Mouse (Mus musculus): ENCODE results near the gene Xylt1. TPM values are rescaled to one million over a fixed set of nuclear protein-coding genes. Genes with fewer than 3 reads are reported as not detected.

Gene Xylt1
- polyA plus RNA-seq, 1 experiment from 2014 or later: 0.52 TPM

GRCm38 (mm10) chr7:117436892-117437291, 56.1 kb downstream of the Xylt1 start:
- Histone ChIP-seq H3K4me3 (ENCODE audit: low read depth, low read length) (no peak overlapping the region), H3K9me3 (ENCODE audit: control insufficient read depth) (no peaks in the 10 kb centered on the region), H3K27ac (ENCODE audit: low read depth, low read length) (no peak overlapping the region), H3K27me3 (replicated peaks; ENCODE audit: control insufficient read depth, insufficient read depth, low read length) (no peaks in the 10 kb centered on the region), H3K4me1 (replicated peaks; ENCODE audit: control insufficient read depth, insufficient read depth, low read length) (no peaks in the 10 kb centered on the region), H3K36me3 (ENCODE audit: control insufficient read depth, insufficient read depth) (no peaks in the 10 kb centered on the region), H3K4me2 (replicated peaks; ENCODE audit: low read depth) (no peak overlapping the region), H3K9ac (ENCODE audit: low read depth, low read length) (no peak overlapping the region)
- no peak for ATAC-seq
- whole genome bisulfite sequencing: 86% methylated on average over 11 of the region's 11 CpGs
- TF ChIP-seq CTCF (IDR thresholded peaks at IDR 0.05; ENCODE audit: low read depth): no peak

DNA sequence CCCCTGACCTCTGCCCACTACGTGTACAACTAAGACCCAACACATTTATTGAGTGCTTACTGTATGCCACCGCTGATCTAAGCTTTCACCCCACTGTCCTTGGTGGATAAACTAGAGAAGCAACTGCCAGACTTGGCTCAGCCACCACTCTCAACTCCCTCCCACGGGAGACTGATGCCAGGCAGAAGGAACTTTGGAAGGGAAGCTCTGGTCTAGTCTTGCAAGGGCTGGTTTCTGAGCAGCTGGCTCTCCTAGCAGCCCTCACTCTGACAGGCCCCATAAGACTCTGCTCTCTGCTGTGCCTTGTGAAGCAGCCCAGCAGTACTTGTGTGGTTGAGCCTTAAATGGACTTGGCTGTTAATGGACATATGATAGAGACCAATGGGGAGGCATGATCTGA, 60.2 kb downstream of the Xylt1 start:
- H3K9me3 ChIP-seq (ENCODE audit: control insufficient read depth): no peaks in the 10 kb centered on the region
- H3K4me3 ChIP-seq (ENCODE audit: low read depth, low read length): no peak overlapping the region
- no peaks in the 10 kb centered on the region for H3K36me3 ChIP-seq (ENCODE audit: control insufficient read depth, insufficient read depth)
- H3K27ac ChIP-seq (ENCODE audit: low read depth, low read length): no peak overlapping the region
- TF ChIP-seq CTCF (IDR thresholded peaks at IDR 0.05; ENCODE audit: low read depth): no peak
- no peaks in the 10 kb centered on the region for H3K4me1 ChIP-seq (replicated peaks; ENCODE audit: control insufficient read depth, insufficient read depth, low read length)
- no peak for ATAC-seq
- H3K27me3 ChIP-seq (replicated peaks; ENCODE audit: control insufficient read depth, insufficient read depth, low read length): no peaks in the 10 kb centered on the region
- WGBS: 77% methylated on average over 3 of the region's 3 CpGs
- H3K9ac ChIP-seq (ENCODE audit: low read depth, low read length): no peak overlapping the region
- no peak overlapping the region for H3K4me2 ChIP-seq (replicated peaks; ENCODE audit: low read depth)

DNA sequence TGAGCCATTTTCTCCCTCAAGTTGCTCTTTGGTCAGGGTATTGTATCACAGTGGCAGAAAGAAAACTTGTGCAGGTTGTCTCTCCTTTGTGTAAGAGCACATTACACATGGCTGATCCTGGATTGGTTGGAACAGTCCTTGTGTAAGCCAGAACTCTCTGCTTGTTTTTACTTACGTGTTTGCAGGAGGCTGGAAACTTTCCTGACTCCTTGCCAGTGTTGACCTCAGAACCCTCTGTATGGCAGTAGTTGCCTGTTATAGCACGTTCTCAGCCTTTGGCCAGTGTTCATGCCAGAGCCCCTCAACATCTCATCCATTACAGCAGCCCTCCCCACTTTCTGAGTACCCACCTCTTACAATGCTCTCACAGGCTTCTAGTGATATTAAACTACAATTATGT, 61.9 kb downstream of the Xylt1 start:
- no peak overlapping the region for H3K9ac ChIP-seq (ENCODE audit: low read depth, low read length)
- H3K9me3 ChIP-seq (ENCODE audit: control insufficient read depth): no peaks in the 10 kb centered on the region
- no peak overlapping the region for H3K4me2 ChIP-seq (replicated peaks; ENCODE audit: low read depth)
- H3K4me3 ChIP-seq (ENCODE audit: low read depth, low read length): no peak overlapping the region
- WGBS: 70% methylated on average over 2 of the region's 2 CpGs
- H3K27ac ChIP-seq (ENCODE audit: low read depth, low read length): no peak overlapping the region
- no peak for TF ChIP-seq CTCF (IDR thresholded peaks at IDR 0.05; ENCODE audit: low read depth)
- H3K36me3 ChIP-seq (ENCODE audit: control insufficient read depth, insufficient read depth): no peaks in the 10 kb centered on the region
- no peaks in the 10 kb centered on the region for H3K27me3 ChIP-seq (replicated peaks; ENCODE audit: control insufficient read depth, insufficient read depth, low read length)
- ATAC-seq: no peak
- no peaks in the 10 kb centered on the region for H3K4me1 ChIP-seq (replicated peaks; ENCODE audit: control insufficient read depth, insufficient read depth, low read length)

DNA sequence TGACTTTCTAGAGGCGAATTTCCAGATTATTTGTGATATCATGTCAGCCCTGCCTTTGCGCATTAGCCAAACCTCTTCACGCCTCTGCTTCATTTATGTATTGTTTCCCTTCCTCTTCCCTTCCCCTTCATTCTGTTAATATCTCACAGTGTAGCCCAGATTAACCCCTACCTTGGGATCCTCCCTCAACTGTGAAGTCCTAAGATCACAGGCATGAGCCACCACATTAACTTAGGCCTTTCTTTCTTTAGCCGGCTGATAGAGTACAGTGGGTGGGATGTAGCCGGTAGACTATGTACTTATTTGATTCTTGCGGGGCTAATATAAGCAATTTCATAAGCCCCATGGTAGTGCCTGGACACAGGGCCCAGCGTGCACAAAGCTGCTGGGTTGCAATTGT, 62.4 kb downstream of the Xylt1 start:
- WGBS: 71% methylated on average over 7 of the region's 7 CpGs
- TF ChIP-seq CTCF (IDR thresholded peaks at IDR 0.05; ENCODE audit: low read depth): no peak
- ATAC-seq: no peak
- H3K9me3 ChIP-seq (ENCODE audit: control insufficient read depth): no peaks in the 10 kb centered on the region
- no peak overlapping the region for H3K9ac ChIP-seq (ENCODE audit: low read depth, low read length)
- no peak overlapping the region for H3K27ac ChIP-seq (ENCODE audit: low read depth, low read length)
- no peak overlapping the region for H3K4me2 ChIP-seq (replicated peaks; ENCODE audit: low read depth)
- no peaks in the 10 kb centered on the region for H3K36me3 ChIP-seq (ENCODE audit: control insufficient read depth, insufficient read depth)
- H3K4me1 ChIP-seq (replicated peaks; ENCODE audit: control insufficient read depth, insufficient read depth, low read length): no peaks in the 10 kb centered on the region
- H3K4me3 ChIP-seq (ENCODE audit: low read depth, low read length): no peak overlapping the region
- no peaks in the 10 kb centered on the region for H3K27me3 ChIP-seq (replicated peaks; ENCODE audit: control insufficient read depth, insufficient read depth, low read length)

DNA sequence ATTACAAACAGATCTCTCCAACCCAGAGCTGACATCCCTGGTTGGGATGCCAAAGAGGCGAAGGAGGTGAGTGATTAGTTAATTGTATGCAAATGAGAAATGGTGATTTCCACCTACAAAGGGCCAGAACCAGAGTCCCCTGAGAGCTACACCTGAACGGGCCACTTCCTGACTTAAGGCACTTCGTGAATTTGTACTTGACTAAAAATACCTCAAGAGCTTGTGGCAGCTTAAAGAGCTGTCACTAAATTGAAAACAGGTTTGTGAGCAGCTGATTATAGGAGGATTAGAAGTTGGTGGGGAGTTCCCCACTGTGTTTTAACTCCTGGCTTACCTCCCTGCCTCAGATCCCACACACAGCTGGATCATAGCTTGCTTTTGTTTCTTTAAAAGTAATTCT, 64.7 kb downstream of the Xylt1 start:
- no peak overlapping the region for H3K27ac ChIP-seq (ENCODE audit: low read depth, low read length)
- no peaks in the 10 kb centered on the region for H3K9me3 ChIP-seq (ENCODE audit: control insufficient read depth)
- H3K27me3 ChIP-seq (replicated peaks; ENCODE audit: control insufficient read depth, insufficient read depth, low read length): no peaks in the 10 kb centered on the region
- no peak for TF ChIP-seq CTCF (IDR thresholded peaks at IDR 0.05; ENCODE audit: low read depth)
- H3K4me3 ChIP-seq (ENCODE audit: low read depth, low read length): no peak overlapping the region
- H3K36me3 ChIP-seq (ENCODE audit: control insufficient read depth, insufficient read depth): no peaks in the 10 kb centered on the region
- WGBS: 63% methylated on average over 3 of the region's 3 CpGs
- ATAC-seq: no peak
- no peak overlapping the region for H3K4me2 ChIP-seq (replicated peaks; ENCODE audit: low read depth)
- no peaks in the 10 kb centered on the region for H3K4me1 ChIP-seq (replicated peaks; ENCODE audit: control insufficient read depth, insufficient read depth, low read length)
- no peak overlapping the region for H3K9ac ChIP-seq (ENCODE audit: low read depth, low read length)

- Histone ChIP-seq H3K36me3 (ENCODE audit: control insufficient read depth, insufficient read depth) (no peaks in the 10 kb centered on the region), H3K27ac (ENCODE audit: low read depth, low read length) (no peak overlapping the region), H3K4me1 (replicated peaks; ENCODE audit: control insufficient read depth, insufficient read depth, low read length) (no peaks in the 10 kb centered on the region), H3K9ac (ENCODE audit: low read depth, low read length) (no peak overlapping the region), H3K9me3 (ENCODE audit: control insufficient read depth) (no peaks in the 10 kb centered on the region), H3K4me3 (ENCODE audit: low read depth, low read length) (no peak overlapping the region), H3K27me3 (replicated peaks; ENCODE audit: control insufficient read depth, insufficient read depth, low read length) (no peaks in the 10 kb centered on the region), H3K4me2 (replicated peaks; ENCODE audit: low read depth) (no peak overlapping the region)
- WGBS: 96% methylated on average over 5 of the region's 5 CpGs
- no peak for ATAC-seq
- no peak for TF ChIP-seq CTCF (IDR thresholded peaks at IDR 0.05; ENCODE audit: low read depth)
Observed at GRCm38 (mm10) chr7:117449605-117450004, 68.8 kb downstream of the Xylt1 start.

- H3K4me1 ChIP-seq (replicated peaks; ENCODE audit: control insufficient read depth, insufficient read depth, low read length): no peaks in the 10 kb centered on the region
- H3K27me3 ChIP-seq (replicated peaks; ENCODE audit: control insufficient read depth, insufficient read depth, low read length): no peaks in the 10 kb centered on the region
- no peak overlapping the region for H3K27ac ChIP-seq (ENCODE audit: low read depth, low read length)
- H3K4me2 ChIP-seq (replicated peaks; ENCODE audit: low read depth): no peak overlapping the region
- H3K9me3 ChIP-seq (ENCODE audit: control insufficient read depth): no peaks in the 10 kb centered on the region
- H3K36me3 ChIP-seq (ENCODE audit: control insufficient read depth, insufficient read depth): no peaks in the 10 kb centered on the region
- no peak; the same call in 1 of the 2 replicates for ATAC-seq
- no peak overlapping the region for H3K9ac ChIP-seq (ENCODE audit: low read depth, low read length)
- no peak for TF ChIP-seq CTCF (IDR thresholded peaks at IDR 0.05; ENCODE audit: low read depth)
- H3K4me3 ChIP-seq (ENCODE audit: low read depth, low read length): no peak overlapping the region
Observed at GRCm38 (mm10) chr7:117451212-117451611, 70.4 kb downstream of the Xylt1 start.

Data from intestine, postnatal 0 days (tissue).